Mouse (Mus musculus) testis, adult 2 months (tissue): Measurements from ENCODE around the gene Dync1li1.
"Not testable (repeated sequence)": the region's sequence is repeated elsewhere in the genome, so short reads cannot be mapped to it uniquely, and the experiment has no call there.

Source experiments
- CTCF ChIP-seq: fragments of 200-500 bp; IDR thresholded peaks from 2 replicates; pipeline ENCODE4 v1.5.1; 2012; ENCODE audit warnings: low read depth, mild to moderate bottlenecking, inconsistent platforms, low read length, moderate library complexity; ENCODE audit not compliant: control insufficient read depth, insufficient read depth, insufficient replicate concordance
- POLR2A ChIP-seq: fragments of 200-500 bp; IDR thresholded peaks from 2 replicates; pipeline ENCODE4 v1.6.1; 2012; ENCODE audit warnings: low read depth, mild to moderate bottlenecking, inconsistent platforms, low read length, moderate library complexity; ENCODE audit not compliant: control insufficient read depth

GRCm38 (mm10) chr9:114728432-114728831, 39.8 kb downstream of the Dync1li1 start:
- TF ChIP-seq POLR2A, CTCF: not testable (repeated sequence)
